Mouse (Mus musculus) stomach, postnatal 0 days (tissue): Measurements from ENCODE around the gene Tab1.
A peak's percentile ranks its signal among the peaks of the same experiment; 100 is the strongest.

Source experiments
- CTCF ChIP-seq: IDR thresholded peaks from 2 replicates; pipeline ENCODE4 v1.5.1; 2016; ENCODE audit warnings: antibody characterized with exemption, low read depth, mild to moderate bottlenecking, moderate library complexity
- EP300 ChIP-seq: optimal IDR thresholded peaks from 2 replicates; pipeline ENCODE3; 2016; ENCODE audit warnings: antibody characterized with exemption

DNA sequence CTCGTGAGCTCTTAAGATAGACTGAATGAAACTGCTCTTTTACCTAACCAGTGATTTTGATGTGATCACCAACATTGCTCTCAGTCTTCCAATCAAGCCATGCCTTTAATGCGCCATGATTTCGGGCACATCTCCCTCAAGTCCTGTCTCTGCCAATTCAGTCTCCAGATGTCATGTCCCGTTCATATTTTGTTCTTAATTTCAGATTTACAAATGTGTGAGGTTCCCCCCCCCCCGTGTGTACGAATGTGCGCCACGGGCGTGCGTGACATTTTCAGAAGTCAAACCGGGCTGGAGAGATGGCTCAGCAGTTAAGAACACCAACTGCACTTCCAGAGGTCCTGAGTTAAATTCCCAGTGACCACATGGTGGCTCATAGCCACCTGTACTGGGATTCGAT, 49.2 kb upstream of the Tab1 start:
- peak; percentile 27 for TF ChIP-seq CTCF
- no peak for TF ChIP-seq EP300
